Mouse (Mus musculus): ENCODE measurements around the gene Rasl11b. TPM values are rescaled to one million over a fixed set of nuclear protein-coding genes. Genes with fewer than 3 reads are reported as not detected.
A peak's percentile ranks its signal among the peaks of the same experiment; 100 is the strongest.

Gene Rasl11b
- total and polyA plus RNA-seq, 2 experiments from 2014 or later: 7.7 to 37.3 TPM

GRCm38 (mm10) chr5:74160349-74160748 lies 34.7 kb upstream of the Rasl11b start:
- no peaks in the 10 kb centered on the region for H3K36me3 ChIP-seq (ENCODE audit: insufficient read depth)

GRCm38 (mm10) chr5:74161297-74161926 lies 33.7 kb upstream of the Rasl11b start:
- Histone ChIP-seq H3K9ac (0 out of 2 replicates have a peak overlapping the region, but pooled peaks have one; percentile 10), H3K4me3 (ENCODE audit: low read depth, low read length) (no peak overlapping the region), H3K4me2 (ENCODE audit: low read depth) (peak overlapping the region; percentile 37), H3K9me3 (ENCODE audit: low read length) (no peaks in the 10 kb centered on the region), H3K27me3 (ENCODE audit: insufficient read depth, low read length) (no peaks in the 10 kb centered on the region), H3K4me1 (ENCODE audit: insufficient read depth) (peaks cover 6% of the 10 kb centered on the region; the same call in 1 of the 2 replicates), H3K36me3 (ENCODE audit: insufficient read depth) (no peaks in the 10 kb centered on the region), H3K27ac (ENCODE audit: low read depth, low read length) (no peak overlapping the region)
- WGBS: 17% methylated on average over 15 of the region's 15 CpGs
- no peak for TF ChIP-seq CTCF (IDR thresholded peaks at IDR 0.05; ENCODE audit: low read depth)
- peak; percentile 47; the same call in 1 of the 2 replicates for ATAC-seq
- DNase-seq: peak; percentile 49

More at GRCm38 (mm10) chr5:74160349-74160748, 34.7 kb upstream of the Rasl11b start:
- no peaks in the 10 kb centered on the region for H3K9me3 ChIP-seq (ENCODE audit: low read length)
- no peak overlapping the region for H3K4me3 ChIP-seq (ENCODE audit: low read depth, low read length)
- H3K4me2 ChIP-seq (ENCODE audit: low read depth): no peak overlapping the region
- no peak overlapping the region for H3K9ac ChIP-seq
- 88% methylated on average over 4 of the region's 4 CpGs for WGBS
- H3K27ac ChIP-seq (ENCODE audit: low read depth, low read length): no peak overlapping the region
- ATAC-seq (no peak), DNase-seq (no peak)
- no peak for TF ChIP-seq CTCF (IDR thresholded peaks at IDR 0.05; ENCODE audit: low read depth)
- no peaks in the 10 kb centered on the region for H3K27me3 ChIP-seq (ENCODE audit: insufficient read depth, low read length)
- H3K4me1 ChIP-seq (ENCODE audit: insufficient read depth): peaks cover 6% of the 10 kb centered on the region; the same call in 1 of the 2 replicates

GRCm38 (mm10) chr5:74162013-74162412 lies 33.1 kb upstream of the Rasl11b start:
- WGBS: 55% methylated on average over 3 of the region's 3 CpGs
- Histone ChIP-seq H3K4me3 (ENCODE audit: low read depth, low read length) (no peak overlapping the region), H3K27me3 (ENCODE audit: insufficient read depth, low read length) (no peaks in the 10 kb centered on the region), H3K4me1 (ENCODE audit: insufficient read depth) (peaks cover 6% of the 10 kb centered on the region; the same call in 1 of the 2 replicates), H3K4me2 (ENCODE audit: low read depth) (peak overlapping the region; percentile 37; the same call in 1 of the 2 replicates), H3K36me3 (ENCODE audit: insufficient read depth) (no peaks in the 10 kb centered on the region), H3K27ac (ENCODE audit: low read depth, low read length) (no peak overlapping the region), H3K9me3 (ENCODE audit: low read length) (no peaks in the 10 kb centered on the region), H3K9ac (0 out of 2 replicates have a peak overlapping the region, but pooled peaks have one; percentile 10)
- no peak for DNase-seq
- no peak for TF ChIP-seq CTCF (IDR thresholded peaks at IDR 0.05; ENCODE audit: low read depth)
- no peak for ATAC-seq

- no peak for ATAC-seq
- no peak for TF ChIP-seq CTCF (IDR thresholded peaks at IDR 0.05; ENCODE audit: low read depth)
These were observed 31.9 kb upstream of the Rasl11b start for GRCm38 (mm10) chr5:74163141-74163540.

GRCm38 (mm10) chr5:74164547-74164946 lies 30.5 kb upstream of the Rasl11b start:
- Histone ChIP-seq H3K27ac (ENCODE audit: low read depth, low read length) (no peak overlapping the region), H3K4me2 (ENCODE audit: low read depth) (no peak overlapping the region), H3K36me3 (ENCODE audit: insufficient read depth) (no peaks in the 10 kb centered on the region), H3K4me3 (ENCODE audit: low read depth, low read length) (no peak overlapping the region), H3K27me3 (ENCODE audit: insufficient read depth, low read length) (no peaks in the 10 kb centered on the region), H3K9ac (no peak overlapping the region), H3K9me3 (ENCODE audit: low read length) (no peaks in the 10 kb centered on the region), H3K4me1 (ENCODE audit: insufficient read depth) (peaks cover 6% of the 10 kb centered on the region; the same call in 1 of the 2 replicates)
- no peak for ATAC-seq
- DNase-seq: no peak
- no peak for TF ChIP-seq CTCF (IDR thresholded peaks at IDR 0.05; ENCODE audit: low read depth)
- 91% methylated on average over 7 of the region's 7 CpGs for WGBS

More at GRCm38 (mm10) chr5:74163141-74163540, 31.9 kb upstream of the Rasl11b start:
- DNase-seq: no peak
- Histone ChIP-seq H3K36me3 (ENCODE audit: insufficient read depth) (no peaks in the 10 kb centered on the region), H3K27ac (ENCODE audit: low read depth, low read length) (no peak overlapping the region), H3K4me3 (ENCODE audit: low read depth, low read length) (no peak overlapping the region), H3K27me3 (ENCODE audit: insufficient read depth, low read length) (no peaks in the 10 kb centered on the region), H3K9me3 (ENCODE audit: low read length) (no peaks in the 10 kb centered on the region), H3K9ac (no peak overlapping the region), H3K4me1 (ENCODE audit: insufficient read depth) (peaks cover 6% of the 10 kb centered on the region; the same call in 1 of the 2 replicates), H3K4me2 (ENCODE audit: low read depth) (no peak overlapping the region)
- WGBS: 71% methylated on average over 6 of the region's 6 CpGs

GRCm38 (mm10) chr5:74166642-74167041 lies 28.4 kb upstream of the Rasl11b start:
- Histone ChIP-seq H3K27me3 (ENCODE audit: insufficient read depth, low read length) (no peaks in the 10 kb centered on the region), H3K4me2 (ENCODE audit: low read depth) (no peak overlapping the region), H3K27ac (ENCODE audit: low read depth, low read length) (no peak overlapping the region), H3K36me3 (ENCODE audit: insufficient read depth) (no peaks in the 10 kb centered on the region), H3K4me1 (ENCODE audit: insufficient read depth) (peaks cover 5% of the 10 kb centered on the region; the same call in 1 of the 2 replicates), H3K9ac (no peak overlapping the region), H3K9me3 (ENCODE audit: low read length) (no peaks in the 10 kb centered on the region), H3K4me3 (ENCODE audit: low read depth, low read length) (no peak overlapping the region)
- ATAC-seq: no peak
- DNase-seq: no peak
- WGBS: 93% methylated on average over 3 of the region's 3 CpGs
- TF ChIP-seq CTCF (IDR thresholded peaks at IDR 0.05; ENCODE audit: low read depth): no peak

GRCm38 (mm10) chr5:74168085-74168484 lies 27.0 kb upstream of the Rasl11b start:
- 93% methylated on average over 3 of the region's 3 CpGs for WGBS
- Histone ChIP-seq H3K9me3 (ENCODE audit: low read length) (no peaks in the 10 kb centered on the region), H3K36me3 (ENCODE audit: insufficient read depth) (no peaks in the 10 kb centered on the region), H3K4me1 (ENCODE audit: insufficient read depth) (no peaks in the 10 kb centered on the region), H3K4me3 (ENCODE audit: low read depth, low read length) (no peak overlapping the region), H3K27me3 (ENCODE audit: insufficient read depth, low read length) (no peaks in the 10 kb centered on the region), H3K9ac (no peak overlapping the region), H3K27ac (ENCODE audit: low read depth, low read length) (no peak overlapping the region), H3K4me2 (ENCODE audit: low read depth) (no peak overlapping the region)
- DNase-seq: no peak
- no peak for TF ChIP-seq CTCF (IDR thresholded peaks at IDR 0.05; ENCODE audit: low read depth)
- ATAC-seq: no peak

Measured in forebrain, postnatal 0 days (tissue).